Mouse (Mus musculus): ENCODE measurements around the gene E130308A19Rik. TPM values are rescaled to one million over a fixed set of nuclear protein-coding genes. Genes with fewer than 3 reads are reported as not detected.

Gene E130308A19Rik
- total RNA-seq, 2 experiments from 2014 or later: 7.1 TPM

Other genes starting within 250 kb of the E130308A19Rik start
- 1 to 10 TPM in 1 of 2 experiments, under 1 TPM in 1; 0.95 to 1.4 TPM for gene Susd1, start 187.6 kb upstream of the E130308A19Rik start, total RNA-seq (2021)
- 10 to 100 TPM; 23.5 to 26.8 TPM for gene Ptbp3, start 76.8 kb upstream of the E130308A19Rik start, total RNA-seq (2021)
- gene Hsdl2, start 44.6 kb upstream of the E130308A19Rik start, total RNA-seq (2021): 100 to 1,000 TPM; 229 to 248 TPM
- gene Inip, start 175.4 kb downstream of the E130308A19Rik start, total RNA-seq (2021): 10 to 100 TPM; 10.1 to 11.3 TPM
- 1 to 10 TPM; 6.5 TPM for gene Snx30, start 179.6 kb downstream of the E130308A19Rik start, total RNA-seq (2021)

Data from heart, adult 18-20 months (tissue).